Mouse (Mus musculus): Measurements from ENCODE around the gene Creb3l2.

DNA sequence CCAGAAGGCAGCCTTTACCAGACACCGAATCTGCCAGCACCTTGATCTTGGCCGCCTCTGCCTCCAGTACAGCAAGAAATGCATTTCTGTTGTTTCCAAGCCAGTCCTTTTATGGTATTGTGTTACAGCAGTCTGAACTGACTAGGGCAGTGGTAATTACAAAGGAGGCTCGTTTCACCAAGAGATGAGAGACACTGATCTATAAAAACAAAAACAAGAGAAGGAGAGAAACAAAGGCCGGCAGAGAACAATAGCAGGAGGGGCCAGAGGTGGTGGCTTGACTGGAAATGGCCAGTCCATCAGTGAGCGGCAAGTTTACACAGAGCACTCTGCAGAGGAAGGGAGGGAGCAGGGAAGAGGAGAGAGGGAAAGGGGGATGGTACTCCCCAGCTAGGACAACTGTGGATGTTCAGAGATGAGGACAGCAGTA, 105.1 kb downstream of the Creb3l2 start:
- TF ChIP-seq CTCF (IDR thresholded peaks at IDR 0.05; ENCODE audit: extremely low read depth, insufficient read length, insufficient replicate concordance, low read depth, low read length) (no peak), POLR2A (IDR thresholded peaks at IDR 0.05; ENCODE audit: low read depth, low read length) (no peak)
